Mouse (Mus musculus): Measurements from ENCODE around the gene Gmcl1.
A peak's percentile ranks its signal among the peaks of the same experiment; 100 is the strongest.

Gmcl1 gene

GRCm38 (mm10) chr6:86733183-86733876, at the start of gene Gmcl1:
TSS of gene Gmcl1 (minus strand) at chr6:86733383.
- peak; percentile 95 for DNase-seq (ENCODE audit: low read depth, low spot score)

DNA sequence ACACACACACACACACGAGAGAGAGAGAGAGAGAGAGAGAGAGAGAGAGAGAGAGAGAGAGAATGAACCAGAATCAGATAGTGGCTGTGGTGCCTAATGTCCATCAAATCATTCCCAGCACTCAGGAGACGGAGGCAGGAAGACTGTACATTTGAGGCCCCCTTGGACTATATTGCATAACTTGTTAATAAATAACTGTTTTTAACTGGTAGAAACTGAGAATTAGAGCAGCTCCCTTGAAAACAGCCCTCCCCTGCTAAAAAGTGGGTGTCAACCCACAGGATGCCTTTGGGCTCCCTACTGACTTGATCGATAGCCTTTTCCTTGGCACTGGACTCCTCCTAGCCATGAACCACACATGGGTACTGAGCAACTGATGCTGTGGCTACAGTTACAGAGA, 49.2 kb upstream of the Gmcl1 start:
- no peak for DNase-seq (ENCODE audit: low read depth, low spot score)

DNA sequence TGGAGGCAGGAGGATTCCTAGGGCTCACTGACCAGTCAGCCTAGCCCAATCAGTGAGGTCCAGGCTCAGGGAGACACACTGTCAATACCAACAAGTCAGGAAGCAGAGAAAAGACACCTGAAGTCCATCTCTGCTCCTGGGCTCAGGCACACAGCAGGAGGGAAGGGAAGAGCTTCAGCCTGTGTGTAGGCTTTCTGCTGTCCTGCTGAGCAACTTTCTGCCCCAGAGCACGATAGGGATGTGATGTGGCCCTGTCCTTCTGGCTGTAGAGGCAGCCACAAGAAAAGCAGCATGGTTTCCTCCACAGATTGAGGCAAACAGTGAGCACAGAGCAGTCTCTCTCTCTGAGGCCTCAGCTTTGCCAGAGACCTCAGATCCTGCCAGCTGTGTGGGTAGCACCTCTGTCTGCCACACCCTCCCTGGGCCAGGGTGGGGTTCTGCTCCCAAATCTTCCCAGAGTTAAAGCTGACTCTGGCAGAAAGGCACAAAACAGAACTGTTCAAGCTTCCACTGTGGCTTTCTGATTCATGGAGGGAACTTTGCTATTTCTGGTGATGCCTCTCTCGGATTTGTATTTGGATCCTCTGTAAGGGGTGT, 48.3 kb upstream of the Gmcl1 start:
- peak; percentile 56 for DNase-seq (ENCODE audit: low read depth, low spot score)

DNA sequence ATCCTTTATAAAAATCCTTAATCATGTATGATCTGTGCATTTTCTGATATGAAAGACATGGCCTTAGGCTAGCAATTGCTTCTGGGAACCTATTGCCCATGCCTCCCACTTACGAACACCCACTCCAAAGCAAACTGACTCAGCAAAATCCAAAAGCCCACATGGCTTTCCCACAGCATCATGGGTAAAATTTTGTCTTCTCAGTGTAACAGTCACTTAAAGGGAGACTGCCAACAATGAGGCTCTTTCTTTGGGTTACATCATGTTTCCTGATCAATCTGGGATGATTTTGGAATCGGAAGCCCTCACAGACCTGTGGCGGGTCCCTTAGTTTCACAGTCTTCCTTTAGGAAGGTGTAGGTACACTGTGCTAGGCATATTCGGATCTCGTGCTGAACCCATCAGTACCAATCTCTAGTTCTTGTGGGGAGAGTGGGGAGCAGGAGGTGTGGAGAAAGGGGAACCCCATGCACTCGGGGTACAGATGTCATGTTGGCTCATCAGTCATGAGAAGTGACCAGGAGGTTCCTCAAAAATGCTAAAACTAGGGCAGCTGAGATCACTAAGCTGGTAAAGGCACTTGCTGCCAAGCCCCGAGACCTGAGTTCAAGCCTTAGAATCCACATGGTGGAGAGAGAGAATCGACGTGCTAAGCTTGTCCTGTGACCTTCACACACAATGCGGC, 45.9 kb upstream of the Gmcl1 start:
- DNase-seq (ENCODE audit: low read depth, low spot score), result peak; percentile 58

GRCm38 (mm10) chr6:86777181-86777580, 44.0 kb upstream of the Gmcl1 start:
- no peak for DNase-seq (ENCODE audit: low read depth, low spot score)

GRCm38 (mm10) chr6:86776706-86777071, 43.5 kb upstream of the Gmcl1 start:
- DNase-seq (ENCODE audit: low read depth, low spot score), result no peak

- DNase-seq (ENCODE audit: low read depth, low spot score), result no peak
Measured at GRCm38 (mm10) chr6:86776001-86776705, 43.0 kb upstream of the Gmcl1 start.

DNA sequence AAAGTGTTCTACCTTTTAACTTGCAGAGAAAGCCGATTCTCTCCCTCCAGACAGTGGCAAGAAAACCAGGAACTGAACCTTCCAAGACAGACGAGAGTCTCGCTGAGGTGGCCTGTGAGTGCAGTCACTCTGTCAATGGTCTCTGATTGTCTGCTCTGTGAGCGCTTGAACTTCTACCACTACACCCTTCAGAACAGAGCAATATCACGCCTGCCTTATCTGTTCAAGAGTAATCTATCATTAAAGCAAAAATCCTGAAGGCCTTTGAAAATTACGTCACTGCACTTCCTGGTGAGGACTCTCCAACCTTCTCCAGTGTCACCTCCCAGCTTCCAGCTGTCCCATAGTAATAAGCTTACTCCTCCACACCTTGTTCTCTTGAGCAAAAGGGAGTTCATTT, 41.8 kb upstream of the Gmcl1 start:
- DNase-seq (ENCODE audit: low read depth, low spot score), result no peak

DNA sequence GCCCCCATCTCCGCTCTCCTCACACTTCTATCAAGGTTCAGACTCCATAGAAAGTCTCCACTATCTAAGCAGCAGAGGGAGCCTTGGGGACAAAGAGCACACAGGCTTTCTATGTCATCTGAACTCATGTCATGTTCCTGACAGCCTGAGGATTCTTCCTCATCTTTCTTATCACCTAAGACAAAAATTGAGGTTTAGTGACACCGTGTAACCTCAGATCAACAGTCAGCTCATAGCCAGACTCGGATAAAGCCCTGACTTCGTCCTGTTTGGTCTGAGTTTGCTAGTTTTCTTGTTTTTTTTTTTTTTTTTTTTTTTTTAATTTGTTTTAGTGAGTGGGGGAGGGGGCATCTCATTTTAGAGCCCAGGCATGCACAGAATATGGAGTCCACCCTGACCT, 40.6 kb upstream of the Gmcl1 start:
- no peak for DNase-seq (ENCODE audit: low read depth, low spot score)

- DNase-seq (ENCODE audit: low read depth, low spot score), result no peak
Measured at GRCm38 (mm10) chr6:86772631-86773030, 39.4 kb upstream of the Gmcl1 start.

DNA sequence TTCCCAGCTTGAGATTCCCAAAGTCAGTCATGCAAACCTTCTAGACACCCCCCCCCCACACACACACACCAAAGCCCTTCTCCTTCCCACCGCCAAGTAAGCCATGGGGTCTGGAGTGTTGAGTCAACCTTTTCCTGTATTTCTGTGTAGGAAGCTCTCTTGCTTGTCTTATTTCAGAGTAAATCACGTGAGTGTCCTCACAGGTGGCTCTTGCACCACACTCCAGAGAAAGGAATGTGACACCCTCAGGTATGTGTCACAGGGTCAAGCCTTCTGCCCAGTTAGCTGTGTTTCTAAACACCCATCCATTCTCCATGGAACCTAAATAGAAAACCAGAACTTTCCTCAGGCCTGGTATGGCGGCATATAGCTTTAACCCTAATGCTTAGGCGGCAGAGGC, 35.8 kb upstream of the Gmcl1 start:
- DNase-seq (ENCODE audit: low read depth, low spot score), result no peak

DNA sequence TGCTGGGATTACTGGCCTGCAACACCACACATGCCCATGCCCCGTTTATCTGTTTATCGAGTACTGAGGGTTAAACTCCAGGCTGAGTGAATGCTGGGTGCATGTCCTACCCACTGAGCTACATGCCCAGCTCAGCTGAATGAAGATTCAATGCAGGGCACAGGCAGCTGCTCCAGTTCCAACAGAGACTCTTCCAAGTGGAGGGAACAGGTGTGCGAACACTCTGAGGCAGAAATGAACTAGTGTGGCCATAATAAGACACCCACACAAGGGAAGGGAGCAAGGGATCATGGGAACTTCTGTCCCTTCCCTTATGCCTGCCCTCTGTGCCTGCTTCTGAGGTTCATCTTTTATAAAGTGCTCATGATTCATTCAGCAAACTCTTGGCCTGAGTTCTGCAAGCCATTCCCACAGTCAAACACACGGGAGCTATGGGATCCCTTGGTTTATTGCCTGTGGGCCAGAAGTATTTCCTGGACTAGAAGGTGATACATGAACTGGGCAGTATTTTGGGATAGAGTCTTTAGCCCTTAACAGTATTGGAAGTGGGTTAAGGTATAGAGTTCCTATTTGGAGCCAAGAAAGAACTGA, 35.1 kb upstream of the Gmcl1 start:
- no peak for DNase-seq (ENCODE audit: low read depth, low spot score)

DNA sequence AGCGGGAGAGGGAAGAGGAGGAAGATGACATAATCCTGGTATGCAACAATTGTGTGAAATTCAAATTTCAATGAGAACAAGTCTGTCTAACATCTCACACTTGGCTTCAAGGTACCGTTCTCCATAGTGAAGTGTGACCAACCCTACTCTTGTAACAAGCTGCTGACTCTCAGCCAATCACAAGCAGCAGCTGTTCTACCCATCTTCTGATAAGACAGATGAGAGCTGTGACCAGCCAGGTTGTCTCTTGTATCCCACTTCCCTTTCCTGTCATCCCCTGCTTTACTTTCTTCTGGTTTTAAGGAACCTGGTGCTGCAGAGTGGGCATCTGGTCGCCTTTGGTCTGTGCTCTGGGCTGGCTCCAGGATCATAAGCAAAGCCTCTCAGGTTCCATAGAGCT, 34.3 kb upstream of the Gmcl1 start:
- DNase-seq (ENCODE audit: low read depth, low spot score), result no peak

- DNase-seq (ENCODE audit: low read depth, low spot score), result no peak
Measured at GRCm38 (mm10) chr6:86765637-86766059, 32.5 kb upstream of the Gmcl1 start.

DNA sequence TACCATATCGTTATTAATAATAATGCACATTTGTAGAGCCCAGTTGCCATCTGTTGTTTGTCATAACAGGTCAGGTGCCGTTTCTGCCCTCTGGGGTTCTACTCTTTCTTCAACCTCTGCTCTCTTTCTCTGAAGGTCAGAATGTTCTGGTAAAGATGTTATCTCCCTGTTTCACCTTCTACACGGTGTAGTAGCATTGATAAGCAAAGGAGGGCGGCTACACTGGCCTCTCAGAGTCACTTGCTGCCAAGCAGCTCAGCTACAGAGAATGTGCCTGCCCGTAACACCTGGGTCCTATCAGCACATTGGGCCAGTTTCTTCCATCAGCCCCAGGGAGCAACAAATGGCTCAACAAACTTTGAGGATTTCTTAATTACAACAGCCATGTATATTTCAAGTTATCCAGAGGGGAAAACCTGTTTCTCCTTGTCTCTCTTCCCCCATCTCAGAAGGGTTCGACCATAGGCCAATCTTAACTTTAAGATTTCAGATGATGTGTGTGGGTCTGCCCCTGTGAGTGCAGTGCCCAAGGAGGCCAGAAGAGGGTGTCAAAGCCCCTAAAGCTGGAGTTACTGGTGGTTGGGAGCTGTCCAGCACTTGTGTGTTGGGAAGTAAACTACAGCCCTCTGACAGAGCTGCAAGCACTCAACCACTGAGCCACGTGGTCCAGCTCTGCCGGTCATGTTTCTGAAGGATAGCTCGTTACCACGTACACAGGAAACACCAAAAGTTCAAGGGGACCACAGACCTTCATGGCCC, 21.1 kb upstream of the Gmcl1 start:
- DNase-seq (ENCODE audit: low read depth, low spot score), result peak; percentile 89

DNA sequence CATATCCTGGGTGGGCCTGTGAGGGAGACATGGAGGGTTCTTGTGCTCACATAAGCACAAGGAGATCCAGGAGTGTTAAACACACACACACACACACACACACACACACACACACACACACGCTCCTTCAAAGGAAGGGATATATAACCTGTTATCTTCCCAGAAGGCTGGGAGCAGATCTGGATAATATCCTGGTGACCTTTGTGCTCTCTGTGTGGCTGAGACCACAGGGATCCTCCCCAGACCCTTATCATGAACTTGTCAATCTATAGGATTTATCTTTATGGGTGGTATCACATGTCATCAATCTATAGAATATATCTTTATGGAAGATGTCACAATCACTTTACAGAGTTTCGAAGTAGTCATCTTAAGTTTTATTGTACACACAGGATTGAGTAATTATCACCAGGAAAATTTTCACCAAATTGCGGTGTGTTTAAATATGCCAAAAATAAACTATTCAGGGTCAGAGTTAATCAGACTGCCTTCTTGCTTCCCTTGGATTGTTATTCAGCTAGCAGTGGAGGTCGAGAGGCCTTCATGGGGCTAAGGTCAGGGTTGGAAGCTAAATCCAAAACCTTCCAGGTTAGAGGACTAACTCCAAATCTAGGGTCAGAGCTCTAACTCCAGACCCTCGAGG, 19.8 kb upstream of the Gmcl1 start:
- no peak for DNase-seq (ENCODE audit: low read depth, low spot score)

- DNase-seq (ENCODE audit: low read depth, low spot score), result peak; percentile 49
Measured at GRCm38 (mm10) chr6:86750961-86751360, 17.8 kb upstream of the Gmcl1 start.

DNA sequence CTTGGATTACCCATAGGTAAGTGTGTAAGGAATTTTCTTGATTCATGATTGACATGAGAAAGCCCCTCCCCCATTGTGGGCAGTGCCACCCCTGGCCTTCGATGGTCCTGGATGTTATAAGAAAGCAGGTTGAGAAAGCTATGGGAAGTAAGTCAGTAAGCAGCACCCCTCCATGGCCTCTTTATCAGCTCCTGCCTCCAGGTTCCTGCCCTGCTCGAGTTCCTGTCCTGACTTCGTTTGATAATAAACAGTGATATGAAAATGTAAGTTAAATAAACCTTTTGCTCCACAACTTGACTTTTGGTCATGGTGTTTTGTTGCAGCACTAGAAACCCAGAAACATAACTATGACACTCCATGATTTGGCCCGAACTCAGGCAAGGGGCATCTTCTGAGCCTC, 16.6 kb upstream of the Gmcl1 start:
- DNase-seq (ENCODE audit: low read depth, low spot score), result no peak

GRCm38 (mm10) chr6:86747171-86747570, 14.0 kb upstream of the Gmcl1 start:
- DNase-seq (ENCODE audit: low read depth, low spot score), result peak; percentile 63

GRCm38 (mm10) chr6:86740652-86741051, 7.5 kb upstream of the Gmcl1 start:
- DNase-seq (ENCODE audit: low read depth, low spot score), result peak; percentile 86

DNA sequence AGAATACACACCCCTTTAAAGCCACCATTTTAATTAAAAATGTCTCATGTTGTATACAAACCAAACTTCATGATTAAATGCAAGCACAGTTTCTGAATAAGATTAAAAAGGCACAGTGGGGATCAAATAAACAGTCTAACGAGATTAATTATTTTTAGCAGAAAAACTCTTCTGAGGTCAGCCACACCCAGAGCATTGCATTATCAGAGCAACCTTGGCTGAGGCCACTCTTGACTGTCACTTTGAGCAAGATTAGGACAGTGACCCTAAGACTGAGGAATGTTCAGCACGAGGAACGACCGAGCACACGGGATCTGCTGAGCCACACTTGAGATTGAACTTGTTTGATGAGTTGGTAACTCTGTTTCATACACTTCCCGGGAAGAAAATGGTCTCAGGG, 3.6 kb upstream of the Gmcl1 start:
- no peak for DNase-seq (ENCODE audit: low read depth, low spot score)
